Mouse (Mus musculus) heart, postnatal 0 days (tissue): Measurements from ENCODE around the gene Fam180a. TPM values are rescaled to one million over a fixed set of nuclear protein-coding genes. Genes with fewer than 3 reads are reported as not detected.

Experiments used
- ATAC-seq: fragments of 200-750 bp; cut with Nextera tagmentation; 2 replicates; pipeline ENCODE4 v1.8.0; 2017; ENCODE audit warnings: low read depth, moderate number of reproducible peaks, moderate library complexity; ENCODE audit not compliant: insufficient read depth
- DNase-seq: peaks from one replicate; pipeline ENCODE4 v3.0.0-alpha.2; 2016; ENCODE audit warnings: low spot score
- H3K27ac ChIP-seq: fragments of 300-500 bp; sonication (generic); 2 replicates; pipeline ENCODE4 v1.5.1; 2014; ENCODE audit warnings: low read depth, mild to moderate bottlenecking
- H3K27me3 ChIP-seq: fragments of 300-500 bp; sonication (generic); 2 replicates; pipeline ENCODE4 v1.6.1; 2014; ENCODE audit warnings: low read length, mixed read lengths; ENCODE audit not compliant: control insufficient read depth, insufficient read depth
- H3K36me3 ChIP-seq: fragments of 300-500 bp; sonication (generic); replicated peaks from 2 replicates; pipeline ENCODE4 v1.6.1; 2014; ENCODE audit warnings: low read length, mixed read lengths; ENCODE audit not compliant: control insufficient read depth, insufficient read depth
- H3K4me1 ChIP-seq: fragments of 300-500 bp; sonication (generic); 2 replicates; pipeline ENCODE4 v1.6.1; 2014; ENCODE audit warnings: antibody characterized with exemption; ENCODE audit not compliant: control insufficient read depth, insufficient read depth
- H3K4me2 ChIP-seq: fragments of 300-500 bp; sonication (generic); 2 replicates; pipeline ENCODE4 v1.6.1; 2014; ENCODE audit warnings: low read depth, mild to moderate bottlenecking, low read length, moderate library complexity
- H3K4me3 ChIP-seq: fragments of 300-500 bp; sonication (generic); 2 replicates; pipeline ENCODE4 v1.5.1; 2014; ENCODE audit warnings: low read depth, low read length
- H3K9ac ChIP-seq: fragments of 300-500 bp; sonication (generic); replicated peaks from 2 replicates; pipeline ENCODE4 v1.6.1; 2014; ENCODE audit warnings: low read depth, low read length, mixed read lengths
- H3K9me3 ChIP-seq: fragments of 300-500 bp; sonication (generic); replicated peaks from 2 replicates; pipeline ENCODE4 v1.6.1; 2016; ENCODE audit warnings: low read length; ENCODE audit not compliant: control insufficient read depth
- CTCF ChIP-seq: IDR thresholded peaks from 2 replicates; pipeline ENCODE4 v1.5.1; 2016; ENCODE audit warnings: antibody characterized with exemption, control low read depth, low read depth
- EP300 ChIP-seq: IDR thresholded peaks from 2 replicates; pipeline ENCODE4 v1.6.1; 2016; ENCODE audit warnings: antibody characterized with exemption, low read depth
- WGBS: fragments of 180-500 bp; shearing (Covaris S2); extraction: QIAGEN DNeasy Blood & Tissue Kit; methylation state at CpG from one replicate; pipeline ENCODE4 v1.1.7; 2014; 5-methylcytosine and 5-hydroxymethylcytosine counted together
- polyA plus RNA-seq: library from polyadenylated mRNA; unstranded; fragments of >200 nt; fragmentation: Nextera tagmentation; extraction: Ambion mirVana; gene quantifications from 2 replicates; pipeline ENCODE4 v1.2.1, GENCODE M21; 2015
- total RNA-seq: library from RNA; depleted of rRNA; stranded (reverse); fragments of >200 nt; gene quantifications from 2 replicates; pipeline ENCODE4 v1.2.3, GENCODE M21; 2014; ENCODE audit warnings: low replicate concordance

Gene Fam180a
- total and polyA plus RNA-seq, 2 experiments from 2014 or later = 0.48 TPM; not detected in 1

DNA sequence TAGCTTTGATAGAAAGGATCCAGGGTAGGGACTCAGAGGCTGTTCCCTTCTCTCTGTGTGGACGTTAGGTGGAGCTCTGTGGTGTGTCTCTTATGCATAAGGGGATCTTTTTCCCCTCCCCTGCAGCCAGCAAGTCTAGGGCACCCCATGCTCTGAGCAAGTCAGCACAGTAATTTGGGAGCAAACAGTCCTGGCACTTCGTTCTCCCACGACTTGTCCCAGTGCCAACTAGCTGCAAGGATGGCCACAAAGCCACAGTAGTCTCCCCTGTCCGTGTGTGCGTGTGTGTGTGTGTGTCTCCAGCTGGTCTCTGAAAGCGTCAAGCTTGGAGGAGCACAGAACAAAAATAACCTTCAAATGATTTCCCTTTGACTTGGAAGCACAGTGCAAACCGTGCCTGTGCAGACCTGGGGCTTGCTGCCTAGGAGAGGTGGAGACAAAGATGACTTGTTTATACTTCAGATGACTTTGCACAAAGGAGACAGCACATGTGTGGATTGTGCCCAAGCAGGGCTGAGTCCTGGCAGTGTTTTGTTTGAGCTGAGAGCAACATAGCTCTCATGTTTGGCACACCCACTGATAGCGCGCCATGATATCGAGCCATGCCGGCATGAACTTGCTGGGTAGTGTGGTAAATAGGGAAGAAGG, 37.7 kb downstream of the Fam180a start:
- ATAC-seq (peak; percentile 79), DNase-seq (peak; percentile 18)
- Histone ChIP-seq H3K27ac (peak overlapping the region; percentile 76), H3K27me3 (no peaks in the 10 kb centered on the region), H3K4me3 (no peak overlapping the region), H3K36me3 (no peaks in the 10 kb centered on the region), H3K9me3 (no peaks in the 10 kb centered on the region), H3K4me2 (peak overlapping the region; percentile 28; the same call in 1 of the 2 replicates), H3K4me1 (peaks cover 18% of the 10 kb centered on the region), H3K9ac (no peak overlapping the region)
- TF ChIP-seq EP300 (no peak), CTCF (peak; percentile 37)
- WGBS = 25% methylated on average over 11 of the region's 11 CpGs

DNA sequence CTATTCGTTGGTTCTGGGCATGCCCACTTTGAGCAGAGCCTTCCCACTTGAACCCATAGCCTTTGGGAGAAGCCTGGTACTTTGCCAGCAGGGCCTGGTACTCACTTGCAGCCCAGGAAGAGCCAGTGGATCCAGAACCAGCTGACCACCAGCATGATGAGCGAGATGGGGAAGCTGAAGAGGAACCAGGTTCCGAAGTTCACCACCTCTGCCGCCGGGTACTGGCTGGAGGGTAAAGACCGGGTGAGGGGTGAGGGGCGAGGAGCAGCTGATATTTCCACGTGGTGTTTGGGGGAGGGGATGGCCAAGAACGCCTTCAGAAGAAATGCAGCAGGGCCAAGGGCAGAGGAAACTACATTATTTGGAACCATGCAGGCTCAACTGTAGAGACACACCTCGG, 46.6 kb downstream of the Fam180a start:
- no peaks in the 10 kb centered on the region for H3K36me3 ChIP-seq
- H3K9ac ChIP-seq = no peak overlapping the region
- no peak overlapping the region for H3K4me2 ChIP-seq
- ATAC-seq (no peak), DNase-seq (no peak)
- H3K27me3 ChIP-seq = no peaks in the 10 kb centered on the region
- 71% methylated on average over 10 of the region's 10 CpGs for WGBS
- TF ChIP-seq EP300 = no peak
- no peak for TF ChIP-seq CTCF
- no peaks in the 10 kb centered on the region for H3K9me3 ChIP-seq
- H3K4me1 ChIP-seq = no peaks in the 10 kb centered on the region
- no peak overlapping the region for H3K27ac ChIP-seq
- H3K4me3 ChIP-seq = no peak overlapping the region

DNA sequence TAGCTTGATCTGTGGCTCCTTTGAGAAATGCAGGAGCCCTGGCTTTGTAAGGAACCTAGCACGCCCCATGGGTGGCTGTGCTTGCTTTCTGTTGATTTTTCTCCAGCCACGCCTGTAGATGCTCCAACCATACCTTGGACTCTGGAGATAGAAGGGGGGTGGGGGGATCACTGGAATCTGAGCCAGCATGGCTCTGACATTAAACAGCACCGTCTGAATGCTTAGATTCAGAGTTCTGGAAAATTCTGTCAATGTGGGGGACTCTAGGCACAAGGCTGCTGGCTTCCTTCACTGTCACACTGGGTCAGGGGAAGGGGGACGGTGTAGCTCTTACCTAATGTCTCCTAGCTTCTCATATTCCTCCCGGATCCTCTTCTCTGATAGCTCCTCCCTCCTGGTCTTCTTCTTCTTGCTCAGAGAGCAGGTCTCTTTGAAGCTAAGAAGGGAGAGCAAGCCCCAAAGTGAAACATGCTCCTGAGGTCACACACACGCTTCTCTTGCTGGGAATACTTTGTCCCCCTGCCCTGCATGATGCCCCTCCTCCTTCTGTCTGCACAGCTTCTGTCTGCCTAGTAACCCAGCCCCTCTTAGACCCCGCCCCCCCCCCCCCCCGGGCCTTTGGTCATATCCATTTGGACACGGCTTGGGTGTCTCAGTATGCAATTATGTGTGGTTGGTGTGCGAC, 47.9 kb downstream of the Fam180a start:
- H3K9ac ChIP-seq = no peak overlapping the region
- H3K4me2 ChIP-seq = no peak overlapping the region
- ATAC-seq (no peak), DNase-seq (no peak)
- H3K27me3 ChIP-seq = no peaks in the 10 kb centered on the region
- no peaks in the 10 kb centered on the region for H3K9me3 ChIP-seq
- no peak overlapping the region for H3K4me3 ChIP-seq
- no peak overlapping the region for H3K27ac ChIP-seq
- no peaks in the 10 kb centered on the region for H3K36me3 ChIP-seq
- TF ChIP-seq EP300 (no peak), CTCF (no peak)
- WGBS = 44% methylated on average over 10 of the region's 10 CpGs
- H3K4me1 ChIP-seq = no peaks in the 10 kb centered on the region

DNA sequence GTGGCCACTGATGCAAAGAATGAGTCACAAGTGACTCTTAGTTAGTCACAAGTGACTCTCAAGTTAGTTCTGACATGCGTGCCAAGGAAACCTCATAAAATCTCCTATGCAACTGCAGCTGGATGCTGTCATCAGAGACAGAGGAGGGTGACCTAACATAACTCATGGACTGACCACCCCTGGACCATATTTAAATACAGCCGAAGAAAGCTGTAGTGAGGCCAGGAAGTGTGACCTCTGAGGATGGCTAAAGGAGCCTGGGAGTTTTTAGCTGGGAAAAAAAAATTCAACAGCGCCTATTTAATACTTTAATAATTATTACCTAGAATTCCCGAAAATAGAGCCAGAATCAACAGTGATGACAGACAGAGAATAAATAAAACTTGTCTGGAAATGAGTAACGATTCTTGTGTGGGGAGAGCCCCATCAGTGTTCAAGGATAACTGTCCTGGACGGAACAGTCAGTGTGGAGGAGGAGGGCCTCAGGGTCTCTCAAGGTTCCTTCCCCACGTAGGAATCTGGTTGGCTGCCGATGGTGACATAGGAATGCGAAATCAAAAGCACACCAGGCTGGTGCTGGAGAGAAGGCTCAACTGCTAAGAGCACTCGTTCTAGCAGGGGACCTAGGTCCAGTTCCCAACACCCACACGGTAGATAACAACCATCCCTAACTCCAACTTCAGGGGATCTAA, 52.4 kb downstream of the Fam180a start:
- Histone ChIP-seq H3K9ac (no peak overlapping the region), H3K36me3 (no peaks in the 10 kb centered on the region), H3K27me3 (no peaks in the 10 kb centered on the region), H3K4me3 (no peak overlapping the region), H3K4me2 (no peak overlapping the region), H3K4me1 (no peaks in the 10 kb centered on the region), H3K9me3 (no peaks in the 10 kb centered on the region), H3K27ac (no peak overlapping the region)
- no peak for DNase-seq
- ATAC-seq = peak; percentile 62
- 60% methylated on average over 11 of the region's 11 CpGs for WGBS
- no peak for TF ChIP-seq CTCF
- no peak for TF ChIP-seq EP300

DNA sequence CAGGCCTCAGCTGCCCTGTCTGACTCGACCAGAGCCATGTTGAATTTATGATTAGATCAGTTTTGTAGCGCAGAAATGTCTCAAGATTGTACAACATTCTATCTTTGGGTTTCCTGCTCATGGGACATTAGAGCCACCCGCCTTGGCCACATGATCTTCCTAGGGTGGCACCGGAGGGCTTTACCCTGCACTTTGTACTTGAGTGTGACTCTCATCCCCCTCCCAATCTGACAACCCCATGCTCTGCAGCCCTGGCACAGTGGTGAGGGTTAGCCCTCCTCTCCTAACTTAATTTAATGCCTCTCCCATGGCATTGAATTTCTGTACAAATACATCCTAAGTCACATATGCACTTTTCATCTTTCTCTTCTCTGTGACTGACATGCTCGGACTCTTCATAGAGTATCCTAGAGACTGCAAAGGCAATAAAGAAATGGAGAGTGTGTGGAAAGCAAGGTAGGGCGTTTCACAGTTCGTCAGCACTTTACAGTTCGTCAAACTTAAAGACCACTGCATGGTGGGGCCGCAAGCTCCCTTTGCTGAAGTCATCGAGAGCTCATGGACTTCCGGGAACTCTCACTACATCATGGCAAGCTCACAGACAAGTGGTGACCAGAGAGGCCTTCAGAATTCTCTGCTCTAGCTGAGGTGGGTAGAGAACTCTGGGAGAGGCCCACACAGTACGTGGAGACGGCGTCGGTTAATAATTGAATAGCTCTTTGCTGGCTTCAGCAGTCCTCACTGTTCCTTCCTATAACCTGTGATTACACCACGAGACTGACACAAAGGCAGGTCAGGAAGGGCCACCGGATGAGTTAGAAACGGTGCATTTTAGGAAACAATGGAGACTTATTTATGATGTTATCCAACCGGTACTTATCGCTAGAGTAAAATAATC, 53.8 kb downstream of the Fam180a start:
- WGBS = 84% methylated on average over 20 of the region's 20 CpGs
- TF ChIP-seq EP300 (no peak), CTCF (no peak)
- no peak for ATAC-seq
- Histone ChIP-seq H3K4me3 (no peak overlapping the region), H3K9me3 (no peaks in the 10 kb centered on the region), H3K4me1 (no peaks in the 10 kb centered on the region), H3K27me3 (no peaks in the 10 kb centered on the region), H3K9ac (no peak overlapping the region), H3K4me2 (no peak overlapping the region), H3K27ac (no peak overlapping the region), H3K36me3 (no peaks in the 10 kb centered on the region)
- no peak for DNase-seq
